Mouse (Mus musculus): ENCODE measurements around the gene Samt4.
"Not testable (repeated sequence)": the region's sequence is repeated elsewhere in the genome, so short reads cannot be mapped to it uniquely, and the experiment has no call there.

Gene Samt4

DNA sequence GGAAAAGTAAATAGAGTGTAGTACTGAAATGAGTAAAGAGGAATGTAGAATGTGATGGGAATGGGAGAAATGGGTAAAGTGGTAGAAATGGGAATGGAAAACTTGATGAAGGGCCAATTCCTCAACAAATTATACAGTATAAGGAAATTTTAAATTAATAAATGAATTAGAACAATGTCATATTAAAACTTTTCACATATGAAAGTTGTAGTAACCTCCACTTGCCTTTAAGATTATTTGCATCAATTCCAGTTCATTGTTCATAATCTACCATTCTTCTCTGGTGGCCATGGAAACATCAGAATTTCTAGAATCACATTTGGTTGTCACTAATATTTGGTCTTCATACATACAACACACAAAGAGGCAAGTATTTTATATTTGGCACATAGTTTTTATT is at the start of gene Samt4:
TSS of gene Samt4 (plus strand) at position 301 of the 400 bp plus-strand sequence.
- DNase-seq (ENCODE audit: low spot score) = no peak

DNA sequence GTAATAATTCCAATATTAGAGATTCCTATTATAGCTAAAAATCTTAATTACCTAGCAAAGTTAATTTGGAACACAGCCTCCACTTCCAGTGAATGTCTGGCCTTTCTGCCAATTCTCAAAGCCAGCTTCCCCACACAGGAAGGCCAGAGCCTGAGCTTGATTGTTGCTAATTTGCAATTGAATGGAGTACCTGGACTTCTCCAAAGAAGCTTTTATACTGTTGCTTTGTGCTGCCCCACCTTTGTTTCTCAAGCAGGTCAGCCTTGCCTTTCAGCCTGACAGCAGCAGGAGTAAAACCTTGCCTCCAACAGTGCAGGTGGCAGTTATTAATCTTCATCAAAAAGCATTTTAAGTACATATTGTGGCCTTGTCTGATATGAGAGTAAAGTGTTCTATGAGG is 38.1 kb upstream of the Samt4 start:
- DNase-seq (ENCODE audit: low spot score) = not testable (repeated sequence)

DNA sequence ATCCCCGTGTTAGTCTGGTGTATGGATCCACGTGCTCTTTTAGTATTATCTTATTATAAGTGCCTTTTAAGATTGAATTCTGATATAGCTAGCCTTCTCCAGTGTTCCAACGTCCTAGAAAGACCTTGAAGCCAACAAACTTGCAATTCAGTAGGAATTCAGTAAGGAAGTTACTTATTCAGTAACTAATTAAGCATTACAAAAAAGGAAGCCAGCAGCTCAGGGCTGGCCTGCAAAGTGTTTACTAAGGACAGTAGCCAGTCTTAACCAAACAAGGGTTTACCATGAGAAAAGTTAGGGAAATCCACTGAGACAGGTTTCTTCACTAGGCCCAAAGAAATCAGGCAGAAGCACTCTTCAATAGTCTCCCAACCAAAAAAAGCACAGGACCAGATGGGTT is 13.4 kb upstream of the Samt4 start:
- not testable (repeated sequence) for DNase-seq (ENCODE audit: low spot score)

Data from layer of hippocampus, adult 11-12 months (tissue).